Mouse (Mus musculus) adrenal gland, postnatal 36 days (tissue): ENCODE results near the gene Taf4. TPM values are rescaled to one million over a fixed set of nuclear protein-coding genes. Genes with fewer than 3 reads are reported as not detected.
A peak's percentile ranks its signal among the peaks of the same experiment; 100 is the strongest.

ENCODE experiments used
- DNase-seq, 2 experiments: peaks; one replicate each; pipeline ENCODE4 v3.0.0; 2021; ENCODE audit warnings: mixed read lengths in 1 of 2
- total RNA-seq, 2 experiments: library from RNA; stranded (reverse); gene quantifications; 2 replicates each; pipeline ENCODE4 v1.2.3; 2021

Gene Taf4
- total RNA-seq, 2 experiments from 2014 or later = 17.8 to 23.7 TPM

GRCm38 (mm10) chr2:179941696-179942095, 34.8 kb downstream of the Taf4 start:
- no peak for DNase-seq

DNA sequence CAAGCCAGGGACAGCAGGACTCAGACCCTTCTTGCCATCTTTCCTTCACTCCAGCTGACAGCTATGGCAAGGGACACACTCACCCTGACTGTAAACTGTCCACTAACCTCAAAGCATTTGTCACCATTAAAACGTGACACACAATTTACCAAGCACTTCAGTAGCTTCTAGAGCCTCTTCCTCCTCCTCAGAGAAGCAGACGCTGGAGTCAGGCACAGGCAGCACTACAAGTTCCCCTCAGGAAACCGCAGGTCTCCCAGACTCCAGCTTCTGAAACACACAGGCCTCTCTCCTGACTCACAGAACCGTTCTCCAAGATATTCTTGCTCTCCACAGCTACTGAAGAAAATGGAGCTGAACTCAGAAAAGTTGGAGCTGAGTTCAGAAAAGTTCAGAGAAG, 39.4 kb downstream of the Taf4 start:
- DNase-seq = no peak

GRCm38 (mm10) chr2:179934165-179934564, 42.3 kb downstream of the Taf4 start:
- no peak for DNase-seq

DNA sequence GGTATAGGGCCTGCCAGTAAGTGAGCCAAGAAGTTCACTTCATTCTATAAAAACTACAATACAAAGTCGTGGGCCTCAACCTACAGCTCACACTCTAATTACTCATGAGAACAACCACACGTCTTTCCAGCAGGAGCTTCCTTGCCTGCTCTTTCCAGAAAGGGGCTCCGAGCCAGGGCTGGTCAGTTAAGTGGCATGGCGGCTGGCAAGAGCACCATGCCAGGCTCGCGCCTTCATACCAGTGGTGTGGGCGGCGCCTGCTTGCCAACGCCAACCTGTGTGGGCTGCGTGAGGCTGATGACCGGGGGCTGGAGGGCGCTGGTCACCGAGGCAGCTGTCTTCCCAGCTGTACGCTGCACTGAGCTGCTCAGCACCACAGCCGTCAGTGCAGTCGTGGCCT, 44.7 kb downstream of the Taf4 start:
- no peak for DNase-seq

- DNase-seq = no peak
Observed at GRCm38 (mm10) chr2:179929166-179929565, 47.3 kb downstream of the Taf4 start.

DNA sequence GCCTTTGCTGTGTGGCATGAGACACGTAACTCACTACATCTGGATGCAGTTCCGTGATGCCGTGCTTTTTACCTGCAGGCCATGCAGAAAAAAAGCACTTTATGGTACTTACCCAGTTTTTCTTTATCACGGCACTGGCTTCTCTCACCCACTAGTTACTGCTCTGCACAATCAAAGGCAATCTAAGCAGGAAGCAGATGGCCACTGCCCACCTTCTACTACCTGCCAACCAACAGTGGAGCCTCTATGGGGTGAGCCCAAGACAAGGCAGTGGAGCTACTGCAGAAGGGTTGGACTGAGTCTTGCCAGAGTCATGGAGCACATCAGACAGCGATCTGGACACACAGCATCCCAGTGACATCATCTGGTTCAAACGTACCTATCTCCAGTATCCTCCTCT, 52.4 kb downstream of the Taf4 start:
- DNase-seq = no peak

GRCm38 (mm10) chr2:179921021-179921653, 55.3 kb downstream of the Taf4 start:
- DNase-seq = no peak

- DNase-seq = peak in 1 of 2 experiments; percentile 31
Observed at GRCm38 (mm10) chr2:179920042-179920441, 56.4 kb downstream of the Taf4 start.

- peak; percentile 81 to 85 for DNase-seq
Observed at GRCm38 (mm10) chr2:179916877-179917673, 59.4 kb downstream of the Taf4 start.

GRCm38 (mm10) chr2:179914246-179914645, 62.2 kb downstream of the Taf4 start:
- no peak for DNase-seq

DNA sequence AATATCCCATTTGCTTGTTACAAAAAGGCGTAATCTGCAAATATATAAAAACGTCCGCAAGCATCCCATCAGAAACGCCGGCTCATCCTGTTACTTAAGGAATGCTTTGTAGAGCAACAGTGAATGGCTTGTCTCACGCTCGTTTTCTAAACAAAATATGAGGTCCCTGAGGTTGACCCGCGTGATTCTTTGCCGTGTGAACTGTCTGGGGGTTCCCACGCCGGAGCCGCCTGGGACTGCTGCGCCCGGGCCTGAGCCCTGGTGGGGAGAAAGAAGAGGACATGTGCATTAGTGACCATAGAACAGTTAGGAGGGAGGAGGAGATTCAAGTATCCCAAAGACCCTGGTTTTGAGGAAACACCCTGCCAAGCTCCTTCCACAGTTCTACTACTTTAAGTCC, 63.1 kb downstream of the Taf4 start:
- DNase-seq = no peak

DNA sequence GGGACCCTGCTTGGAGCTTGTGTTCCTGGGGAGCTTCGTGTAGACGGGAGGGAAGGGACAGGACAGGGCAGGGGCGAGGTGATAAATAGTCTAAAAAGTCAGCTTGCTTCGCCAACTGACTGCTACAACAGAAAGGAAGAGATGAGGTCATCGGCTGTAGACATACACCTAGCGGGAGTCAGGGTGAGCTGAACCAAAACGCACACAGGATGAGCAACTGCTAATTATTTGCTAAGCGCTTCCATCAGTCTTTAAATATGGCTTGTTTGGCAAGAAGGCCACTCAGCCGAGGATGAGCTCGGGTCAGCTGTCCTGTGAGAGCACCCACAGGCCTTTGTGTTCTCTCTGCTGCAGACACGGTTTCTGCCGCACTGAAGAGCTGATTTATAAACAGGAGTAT, 63.5 kb downstream of the Taf4 start:
- DNase-seq = no peak

GRCm38 (mm10) chr2:179896949-179897348, 79.5 kb downstream of the Taf4 start:
- no peak for DNase-seq

DNA sequence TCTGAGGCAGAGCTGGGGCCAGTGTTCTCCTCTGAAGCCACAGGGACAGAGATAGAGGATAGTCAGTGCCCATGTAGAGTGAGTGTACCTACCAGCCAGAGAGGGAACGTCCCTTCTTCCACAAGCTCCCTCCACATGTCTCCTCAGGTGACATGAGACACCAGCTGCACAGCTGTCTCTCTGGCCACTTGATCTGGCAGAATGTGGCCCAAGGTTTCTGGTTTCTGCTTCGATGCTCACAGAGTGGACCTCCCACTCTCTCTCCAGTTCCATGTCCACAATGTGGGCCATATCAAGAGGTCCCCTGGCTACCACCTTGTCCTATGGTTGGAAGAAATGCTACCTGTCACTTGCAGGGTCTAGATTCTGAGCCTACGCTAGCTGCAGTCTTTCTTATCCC, 85.4 kb downstream of the Taf4 start:
- no peak for DNase-seq

GRCm38 (mm10) chr2:179884561-179884960, 91.9 kb downstream of the Taf4 start:
- DNase-seq = no peak

DNA sequence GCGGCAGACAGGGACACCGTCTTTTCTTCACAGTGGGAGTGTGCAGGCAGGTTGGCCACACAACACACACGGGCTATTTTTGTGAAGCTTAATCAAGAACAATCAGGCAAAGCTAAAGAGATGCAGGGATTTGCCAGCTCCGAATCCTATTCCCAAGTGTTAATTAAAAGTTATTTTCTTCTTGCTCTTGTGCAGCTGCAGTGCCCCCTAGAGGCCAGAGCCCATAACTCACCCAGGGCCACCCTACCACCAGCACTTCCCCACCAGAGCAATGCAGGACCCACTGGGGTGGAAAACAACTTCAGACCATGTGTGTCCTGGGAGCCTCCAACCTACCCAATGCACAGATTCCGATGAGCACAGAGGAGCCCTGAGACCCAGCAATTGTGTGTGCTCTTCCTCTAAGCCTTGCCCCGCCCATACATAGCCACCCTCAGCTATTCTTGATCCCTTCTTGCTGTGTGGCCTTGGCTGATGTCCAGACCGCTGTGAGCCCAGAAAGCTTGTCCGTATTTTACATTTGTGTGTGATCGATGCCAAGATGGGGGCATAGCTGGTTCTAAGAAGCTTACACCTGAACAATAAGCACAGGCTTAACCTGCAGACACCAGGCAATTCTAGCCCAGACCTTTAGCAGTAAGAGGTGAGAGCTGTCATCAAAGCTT, 98.8 kb downstream of the Taf4 start:
- DNase-seq = peak; percentile 52 to 57

GRCm38 (mm10) chr2:179875147-179875546, 101.3 kb downstream of the Taf4 start:
- peak; percentile 62 to 64 for DNase-seq

DNA sequence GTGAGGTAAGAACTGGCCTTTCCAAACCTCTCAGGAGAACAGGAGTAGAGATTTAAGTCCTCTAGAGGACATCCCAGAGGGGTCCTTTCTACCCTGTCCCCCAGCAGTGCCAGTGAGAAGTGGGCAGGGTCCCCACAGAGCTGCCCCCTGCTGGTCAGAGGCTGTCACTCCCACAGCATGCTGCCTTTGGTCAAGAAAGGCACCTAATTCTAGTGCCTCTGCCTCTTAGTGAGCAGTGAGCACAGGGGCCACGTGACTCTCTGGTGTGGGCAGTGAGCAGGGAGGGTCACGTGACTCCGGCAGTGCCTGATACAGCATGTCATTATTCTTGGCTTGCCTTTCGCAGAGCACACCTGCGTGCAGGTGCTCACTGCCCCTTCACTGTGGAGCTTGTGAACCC, 103.1 kb downstream of the Taf4 start:
- DNase-seq = peak; percentile 5 to 22

DNA sequence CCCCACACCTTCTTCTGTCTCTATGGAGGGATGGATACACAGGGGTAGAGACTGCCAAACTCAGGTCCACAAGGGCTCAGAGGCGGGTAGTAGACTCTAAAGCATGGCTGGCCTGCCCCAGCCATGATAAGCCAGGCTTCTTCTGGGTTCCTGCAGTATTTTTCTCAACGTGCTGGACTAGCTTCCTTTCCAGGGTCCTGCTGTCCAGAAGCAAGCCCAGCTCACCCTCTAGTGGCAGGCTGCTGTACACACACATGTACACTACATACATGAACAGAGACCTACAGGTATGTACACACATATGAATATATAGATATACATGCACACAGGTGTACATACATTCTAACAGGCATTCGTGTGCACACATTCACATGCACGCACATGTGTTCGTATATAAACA, 103.7 kb downstream of the Taf4 start:
- DNase-seq = peak; percentile 17 to 20

DNA sequence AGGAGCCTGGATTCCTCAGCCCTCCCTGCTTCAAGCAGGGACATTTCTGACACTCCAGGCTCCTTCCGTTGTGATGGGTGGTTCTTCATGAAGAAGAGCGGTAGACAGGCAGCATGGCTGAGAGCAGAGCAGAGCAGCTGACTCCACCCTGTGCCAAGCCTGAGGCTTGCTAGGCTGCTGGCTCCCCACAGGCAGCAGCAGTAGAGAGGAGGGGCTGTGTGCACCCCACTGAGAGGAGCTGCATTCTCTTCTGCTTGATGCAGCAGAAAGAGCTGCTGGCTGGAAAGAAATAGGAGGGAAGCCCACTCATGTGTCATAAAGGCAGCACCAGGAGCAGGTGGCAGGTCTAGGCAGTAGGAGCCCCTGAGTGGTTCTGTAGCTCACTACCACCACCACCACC, 106.6 kb downstream of the Taf4 start:
- DNase-seq = no peak

DNA sequence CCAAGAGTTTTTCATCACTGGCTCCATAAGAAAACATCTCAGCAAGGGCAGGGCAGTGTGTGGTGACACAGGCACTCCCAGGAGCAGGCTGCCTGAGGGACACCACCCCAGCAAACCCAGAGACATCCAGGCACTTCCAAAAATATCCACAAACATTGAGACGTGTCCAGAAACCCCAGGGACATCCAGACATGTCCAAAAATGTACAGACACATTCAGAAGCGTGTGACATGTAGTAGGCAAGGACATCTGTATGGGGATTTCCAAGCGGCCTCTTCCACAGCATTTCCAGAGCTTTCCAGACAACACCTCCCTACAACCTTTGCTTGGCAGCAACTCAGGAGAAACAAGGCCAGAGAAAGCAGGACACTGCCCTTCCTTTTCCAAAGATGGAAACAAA, 108.8 kb downstream of the Taf4 start:
- no peak for DNase-seq

GRCm38 (mm10) chr2:179865097-179865496, 111.3 kb downstream of the Taf4 start:
- no peak for DNase-seq

DNA sequence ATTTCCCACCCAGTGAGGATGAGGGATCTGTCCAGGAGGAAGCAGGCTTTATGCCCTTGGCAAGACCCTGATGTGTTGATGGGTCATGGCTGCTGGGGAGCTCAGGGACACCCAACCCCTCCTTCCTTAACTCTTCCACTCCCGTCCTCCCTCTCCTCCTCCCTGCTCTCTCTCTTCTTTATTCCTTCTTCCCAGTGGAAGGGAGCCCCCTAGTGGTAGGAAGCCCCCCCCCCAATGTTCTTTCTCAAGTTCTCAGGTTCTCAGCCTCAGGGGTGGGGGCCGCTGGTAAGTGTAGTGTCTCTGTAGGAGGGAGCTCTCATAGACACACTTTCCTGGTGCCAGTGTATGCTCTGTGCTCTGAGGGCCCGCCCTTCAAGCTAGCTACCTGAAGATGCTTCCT, 113.2 kb downstream of the Taf4 start:
- peak in 1 of 2 experiments; percentile 33 for DNase-seq
